Mouse (Mus musculus): ENCODE results near the gene Sh3bgrl3.

DNA sequence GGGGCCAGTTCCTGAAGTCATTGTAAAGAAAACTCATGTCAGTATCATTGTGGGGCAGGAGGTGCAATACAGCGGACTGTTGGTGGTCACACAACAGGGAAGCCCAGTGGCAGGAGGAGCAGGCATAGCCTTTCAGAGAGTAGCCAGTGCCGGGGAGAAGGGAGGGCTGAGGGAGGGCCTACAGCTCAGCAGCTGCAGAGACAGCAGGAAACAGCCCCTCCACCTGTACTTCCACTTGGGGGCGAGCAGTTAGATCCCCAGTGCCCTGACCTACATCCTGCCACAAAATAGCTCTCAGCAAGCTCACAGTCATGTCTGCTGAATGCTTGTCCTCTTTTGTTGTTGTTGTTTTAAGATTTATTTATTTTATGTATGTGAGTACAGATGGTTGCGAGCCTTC lies 7.0 kb downstream of the Sh3bgrl3 start:
- TF ChIP-seq USF1 (IDR thresholded peaks at IDR 0.05; ENCODE audit: low read depth) (no peak), MYOD1 (IDR thresholded peaks at IDR 0.05; ENCODE audit: control insufficient read depth, insufficient read length, low read depth) (no peak), CTCF (IDR thresholded peaks at IDR 0.05; ENCODE audit: control insufficient read depth, insufficient read depth, insufficient read length) (no peak), MYOG (IDR thresholded peaks at IDR 0.05; ENCODE audit: control insufficient read depth, extremely low read depth, insufficient read length) (no peak), MAX (IDR thresholded peaks at IDR 0.05) (no peak)

All from C2C12 (cell line).